Mouse (Mus musculus) cerebellum, postnatal 10 days (tissue): Measurements from ENCODE around the gene Tle2.

Source experiments
- DNase-seq, 2 experiments: peaks; one replicate each; pipeline ENCODE4 v3.0.0; 2021; ENCODE audit warnings: mixed read lengths in 2 of 2

Tle2 gene

DNA sequence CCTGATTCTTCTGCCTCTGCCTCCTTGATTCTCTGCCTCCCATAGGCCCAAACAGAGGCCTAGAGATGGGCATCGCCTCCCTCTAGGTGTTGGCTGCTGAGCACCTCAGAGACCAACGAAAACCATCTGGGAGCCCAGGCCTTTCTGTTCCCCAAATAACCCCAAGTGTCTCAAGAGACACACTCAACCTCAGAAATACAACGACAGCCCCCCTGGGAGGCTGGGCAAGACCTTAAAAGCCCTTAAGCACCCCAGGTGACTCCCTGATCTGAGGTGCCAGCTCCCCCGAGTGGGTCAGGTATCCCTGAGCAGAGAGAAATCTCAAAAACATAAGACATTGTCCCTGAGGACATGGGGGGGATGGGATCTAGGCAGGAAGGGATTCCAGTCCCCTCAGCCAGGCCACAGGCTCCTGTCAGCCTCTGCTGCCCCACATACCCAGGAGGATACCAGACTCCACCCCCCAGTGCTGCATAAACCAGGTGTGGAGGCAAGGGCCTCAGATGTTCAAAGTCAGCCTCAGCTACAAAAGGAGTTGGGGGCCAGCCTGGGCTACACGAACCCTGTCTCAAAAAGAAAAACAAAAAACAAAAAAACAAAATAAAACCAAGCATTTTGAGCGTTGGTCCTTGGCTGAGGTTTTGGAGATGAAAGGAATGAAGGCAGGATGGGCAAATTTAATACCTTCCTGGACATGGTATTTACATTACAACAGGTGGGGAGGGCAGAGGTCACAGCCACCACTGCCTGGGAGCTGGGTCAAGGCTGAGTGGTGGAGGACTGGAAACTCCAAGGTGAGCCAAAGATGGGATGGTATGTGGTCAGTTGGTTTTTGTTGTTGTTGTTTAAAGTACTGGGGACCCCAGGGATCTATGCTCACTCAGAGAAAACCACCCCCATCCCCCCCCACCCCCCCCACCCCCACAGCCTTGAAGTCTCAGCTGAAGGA lies 20.3 kb upstream of the Tle2 start:
- no peak for DNase-seq

DNA sequence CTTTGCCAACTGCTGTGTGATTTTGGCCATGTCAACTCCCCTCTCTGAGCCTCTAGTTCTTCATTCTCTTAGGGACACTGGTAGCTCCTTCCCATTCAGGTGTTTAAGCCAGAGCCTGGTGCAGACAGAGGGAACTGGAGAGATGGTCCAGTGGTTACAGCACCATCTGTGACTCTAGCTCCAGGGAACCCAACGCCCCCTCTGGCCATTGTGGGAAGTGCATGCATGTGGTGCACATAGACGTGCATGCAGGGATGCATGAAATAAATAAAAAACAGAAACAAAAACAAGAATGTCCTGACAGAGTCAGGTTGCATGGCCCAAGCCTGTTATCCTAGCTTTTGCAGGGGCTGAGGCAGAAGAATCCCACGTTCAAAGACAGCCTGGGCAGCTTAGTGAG lies 18.1 kb upstream of the Tle2 start:
- DNase-seq, result peak in 1 of 2 experiments; percentile 64

DNA sequence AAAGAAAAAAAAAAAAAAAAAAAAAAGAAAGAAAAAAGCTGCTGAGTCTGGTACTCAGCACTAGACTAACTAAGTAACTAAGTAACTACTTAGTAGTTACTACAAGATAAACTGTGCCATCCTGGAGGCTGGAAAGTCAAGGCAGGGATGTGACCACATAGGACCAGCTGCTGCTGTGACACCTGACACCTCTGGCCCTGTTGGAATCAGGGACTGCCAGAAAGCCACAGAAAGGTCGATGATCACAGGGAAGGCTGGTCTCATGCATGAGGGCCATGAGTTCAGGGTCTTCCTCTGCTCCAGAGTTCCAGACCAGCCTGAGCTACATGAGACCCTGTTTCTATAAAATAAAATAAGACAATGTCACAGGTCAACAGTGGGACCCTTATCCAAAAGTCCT lies 16.9 kb upstream of the Tle2 start:
- no peak for DNase-seq

DNA sequence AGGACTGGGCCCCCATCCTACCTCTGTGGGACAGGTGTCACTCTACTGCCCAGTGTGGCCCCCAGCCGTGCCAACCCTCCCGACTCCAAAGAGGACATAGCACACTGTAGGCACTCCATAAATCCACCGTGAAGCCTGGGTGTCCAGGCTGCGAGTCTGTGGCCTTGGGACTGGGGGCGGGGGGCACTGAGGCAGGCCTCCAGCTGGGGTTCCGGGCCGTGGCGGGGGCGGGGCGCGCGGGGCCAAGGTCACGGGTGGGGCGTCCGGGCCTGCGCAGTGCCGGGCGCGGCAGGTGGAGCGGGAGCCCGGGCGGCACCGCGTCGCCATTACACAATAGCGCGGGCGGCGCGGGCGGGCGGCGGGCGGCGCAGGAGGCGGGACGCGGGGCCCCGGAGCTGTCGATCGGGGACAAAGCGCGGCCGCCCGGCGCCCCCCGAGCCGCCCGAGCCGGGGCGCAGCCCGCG lies 15.2 kb upstream of the Tle2 start, which contains the start of gene Aes:
Gene Aes, plus strand, starts transcription at position 326 of the 464 bp plus-strand sequence.
- peak; percentile 87 to 91 for DNase-seq

DNA sequence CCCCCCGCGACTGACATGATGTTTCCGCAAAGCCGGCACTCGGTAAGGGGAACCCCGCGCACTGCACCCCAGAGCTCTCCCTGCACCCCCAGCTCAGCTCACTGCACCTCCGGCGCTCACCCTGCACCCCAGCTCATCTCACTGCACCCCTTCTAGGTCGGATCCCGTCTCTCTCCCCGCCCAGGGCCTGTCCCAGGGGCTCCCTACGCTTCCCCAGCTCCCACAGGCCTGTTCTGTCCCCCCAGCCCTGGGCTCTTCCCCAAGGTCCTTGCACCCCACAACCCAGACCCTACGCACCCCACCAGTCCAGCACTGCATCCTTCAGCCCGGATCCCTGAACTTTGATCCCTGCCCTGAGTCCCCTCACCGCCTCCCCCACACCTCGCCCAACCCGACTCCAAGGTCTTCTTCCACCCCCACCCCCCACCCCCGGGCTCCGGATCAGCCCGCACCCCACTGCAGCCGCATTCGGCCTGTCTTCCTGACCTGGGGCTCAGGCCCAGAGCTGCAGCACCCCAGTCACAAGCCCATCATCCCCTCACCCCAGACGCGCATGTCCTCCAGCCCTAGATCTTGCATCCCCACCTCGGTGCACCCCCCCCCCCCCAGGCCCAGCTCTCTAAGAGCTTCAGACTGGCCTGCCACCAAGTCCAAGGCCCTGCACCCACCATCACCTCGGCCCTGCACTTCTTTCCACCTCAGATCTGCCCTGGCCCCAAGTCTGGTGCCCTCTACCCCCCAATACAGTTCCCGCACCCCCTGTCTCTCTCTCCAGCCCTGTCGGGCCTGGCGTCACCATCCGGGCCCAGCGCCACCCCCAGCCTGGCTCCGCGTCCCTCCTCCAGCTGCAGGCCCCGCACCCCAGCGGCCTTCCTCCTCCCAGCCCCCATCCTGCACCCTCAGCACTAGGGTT lies 14.5 kb upstream of the Tle2 start:
- peak; percentile 83 to 84 for DNase-seq

DNA sequence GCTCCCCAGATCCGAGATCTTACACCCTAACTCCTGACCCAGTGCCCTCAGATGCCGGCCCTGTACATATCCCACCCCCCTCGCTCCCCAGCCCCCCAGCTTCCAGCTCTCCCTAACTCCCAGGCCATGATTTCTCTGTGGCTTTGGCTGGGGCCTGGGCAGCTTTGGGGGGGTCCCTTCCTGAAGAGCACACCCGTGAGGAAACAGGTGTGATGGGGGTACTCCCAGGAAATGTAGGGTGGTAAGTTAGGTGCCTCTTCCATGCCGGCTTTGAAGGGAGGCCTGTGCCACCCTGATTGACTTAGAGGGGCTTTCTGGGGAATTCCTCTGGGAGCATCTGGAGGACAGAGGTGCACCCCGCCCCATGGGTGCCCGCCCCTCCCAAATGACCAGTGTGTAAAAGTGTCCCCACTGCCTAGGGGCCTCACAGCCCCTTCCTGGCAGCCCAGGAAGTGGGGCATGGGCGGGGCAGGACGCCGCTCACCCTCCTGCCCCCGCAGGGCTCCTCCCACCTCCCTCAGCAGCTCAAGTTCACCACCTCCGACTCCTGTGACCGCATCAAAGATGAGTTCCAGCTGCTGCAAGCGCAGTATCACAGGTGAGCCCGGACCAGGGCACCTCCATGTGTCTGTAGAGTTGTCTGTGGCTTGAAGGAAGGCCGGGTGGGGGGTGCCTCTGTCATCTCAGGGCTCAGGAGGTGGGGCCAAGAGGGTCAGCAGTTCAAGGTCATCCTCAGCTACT lies 13.5 kb upstream of the Tle2 start:
- DNase-seq, result no peak

DNA sequence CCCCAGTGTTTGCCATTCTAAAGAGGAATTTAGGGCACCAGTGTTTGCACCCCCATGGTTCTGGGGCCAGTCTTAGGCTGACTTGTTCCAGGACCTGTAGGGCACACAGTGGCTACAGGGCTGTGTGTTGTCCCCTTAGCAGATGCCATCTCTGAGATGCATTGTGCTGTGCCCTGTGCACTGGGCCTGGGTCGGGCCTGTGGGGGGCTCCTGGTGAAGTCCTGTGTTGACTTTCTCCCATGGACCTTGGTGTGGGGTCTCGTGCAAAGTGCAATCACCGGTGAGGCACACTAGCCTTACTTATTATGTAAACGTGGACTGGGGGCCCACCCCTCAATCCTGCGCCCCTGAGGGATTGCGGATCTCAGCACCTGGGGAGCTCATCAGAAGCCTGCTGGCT lies 11.9 kb upstream of the Tle2 start:
- no peak for DNase-seq

DNA sequence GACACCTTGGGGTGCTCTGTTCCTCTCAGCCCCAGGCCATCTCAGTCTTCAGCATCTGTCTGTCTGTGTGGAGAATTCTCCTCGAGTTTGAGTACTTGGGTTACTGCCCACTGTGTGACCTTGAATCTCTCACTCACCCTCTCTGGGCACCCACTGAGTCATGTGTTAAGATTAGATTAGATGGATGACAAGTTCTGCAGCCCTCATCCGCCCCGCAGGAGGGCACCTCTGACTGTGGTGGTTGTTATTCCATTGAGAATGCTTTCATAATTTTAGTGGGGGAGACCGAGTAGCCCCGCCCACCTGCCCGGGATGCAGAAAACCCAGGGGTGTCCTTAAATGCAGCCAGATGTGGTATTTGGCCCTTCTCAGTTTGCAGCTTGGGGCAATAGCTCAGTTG lies 10.9 kb upstream of the Tle2 start:
- DNase-seq, result no peak

DNA sequence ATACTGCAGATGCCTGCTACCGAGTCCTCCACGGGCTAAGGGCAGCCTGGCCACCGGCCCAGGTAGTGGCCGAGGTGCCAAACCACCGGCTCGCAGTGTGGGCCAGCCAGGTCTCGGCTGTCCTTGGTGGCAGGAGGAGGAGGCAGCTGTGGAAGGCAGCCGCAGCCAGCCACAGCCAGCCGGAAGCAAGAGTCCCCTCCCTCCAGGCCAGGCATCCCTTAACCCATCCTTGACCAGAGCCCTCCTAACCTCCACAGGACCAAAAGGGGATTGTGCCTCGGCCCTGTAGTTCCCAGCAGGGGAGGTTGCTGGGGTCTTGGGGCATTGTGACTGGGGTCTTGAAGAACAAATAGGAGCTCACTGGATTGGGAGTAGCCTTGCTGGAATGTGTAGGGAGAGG lies 10.1 kb upstream of the Tle2 start:
- peak; percentile 83 to 85 for DNase-seq

DNA sequence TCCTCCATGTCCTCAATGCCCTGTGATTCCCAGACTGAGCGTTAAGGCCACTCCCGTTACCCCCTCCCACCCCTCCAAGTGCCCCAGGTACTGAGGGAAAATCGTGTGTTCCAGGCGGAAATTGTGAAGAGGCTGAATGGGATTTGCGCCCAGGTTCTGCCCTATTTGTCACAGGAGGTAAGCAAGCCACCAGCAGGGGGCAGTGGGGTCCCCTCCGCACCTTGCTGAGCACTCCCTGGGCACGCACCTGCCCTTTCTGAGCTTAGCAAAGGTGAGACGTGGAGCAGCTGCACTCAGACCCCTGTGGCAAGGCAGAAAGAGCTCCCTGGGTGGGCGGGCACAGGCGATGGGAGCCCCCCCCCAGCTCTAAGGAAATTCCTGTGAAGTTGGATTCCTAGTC lies 9.6 kb upstream of the Tle2 start:
- DNase-seq, result peak; percentile 73 to 78

DNA sequence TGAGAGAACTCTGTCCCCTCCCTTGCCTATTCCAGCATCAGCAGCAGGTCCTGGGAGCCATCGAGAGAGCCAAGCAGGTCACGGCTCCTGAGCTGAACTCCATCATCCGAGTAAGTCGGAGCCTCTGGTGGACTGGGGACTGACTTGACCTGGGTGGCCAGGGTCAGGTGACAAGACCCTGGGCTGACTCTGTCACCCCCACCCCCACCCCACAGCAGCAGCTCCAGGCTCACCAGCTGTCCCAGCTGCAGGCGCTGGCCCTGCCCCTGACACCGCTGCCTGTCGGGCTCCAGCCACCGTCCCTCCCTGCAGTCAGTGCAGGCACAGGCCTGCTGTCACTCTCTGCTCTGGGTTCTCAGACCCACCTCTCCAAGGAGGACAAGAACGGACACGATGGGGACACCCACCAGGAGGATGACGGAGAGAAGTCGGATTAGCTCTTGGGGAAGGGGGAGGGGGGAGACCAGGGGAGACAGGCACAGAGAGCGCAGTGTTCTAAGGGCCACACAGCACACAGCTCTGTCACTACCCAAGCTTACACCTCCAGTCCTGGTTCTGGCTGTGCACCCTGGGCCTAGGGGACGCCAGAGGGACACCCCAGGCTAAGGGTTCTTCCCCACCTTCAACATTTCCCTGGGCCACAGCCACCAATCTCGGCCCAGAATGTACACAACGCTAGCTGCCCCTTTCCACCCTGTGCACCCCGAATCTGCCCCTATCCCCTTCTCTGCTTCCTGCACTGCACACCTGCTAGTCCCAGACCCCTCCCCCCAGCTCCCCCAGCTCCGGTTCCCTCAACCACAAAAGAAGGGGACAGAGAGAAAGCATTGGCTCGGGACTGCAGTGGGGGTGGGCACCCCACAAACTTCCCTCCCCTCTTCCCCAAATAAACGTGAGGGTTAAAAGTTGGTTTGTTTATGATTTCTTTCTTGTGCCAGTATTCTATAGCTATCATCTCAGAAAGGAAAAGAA lies 8.8 kb upstream of the Tle2 start:
- no peak for DNase-seq

DNA sequence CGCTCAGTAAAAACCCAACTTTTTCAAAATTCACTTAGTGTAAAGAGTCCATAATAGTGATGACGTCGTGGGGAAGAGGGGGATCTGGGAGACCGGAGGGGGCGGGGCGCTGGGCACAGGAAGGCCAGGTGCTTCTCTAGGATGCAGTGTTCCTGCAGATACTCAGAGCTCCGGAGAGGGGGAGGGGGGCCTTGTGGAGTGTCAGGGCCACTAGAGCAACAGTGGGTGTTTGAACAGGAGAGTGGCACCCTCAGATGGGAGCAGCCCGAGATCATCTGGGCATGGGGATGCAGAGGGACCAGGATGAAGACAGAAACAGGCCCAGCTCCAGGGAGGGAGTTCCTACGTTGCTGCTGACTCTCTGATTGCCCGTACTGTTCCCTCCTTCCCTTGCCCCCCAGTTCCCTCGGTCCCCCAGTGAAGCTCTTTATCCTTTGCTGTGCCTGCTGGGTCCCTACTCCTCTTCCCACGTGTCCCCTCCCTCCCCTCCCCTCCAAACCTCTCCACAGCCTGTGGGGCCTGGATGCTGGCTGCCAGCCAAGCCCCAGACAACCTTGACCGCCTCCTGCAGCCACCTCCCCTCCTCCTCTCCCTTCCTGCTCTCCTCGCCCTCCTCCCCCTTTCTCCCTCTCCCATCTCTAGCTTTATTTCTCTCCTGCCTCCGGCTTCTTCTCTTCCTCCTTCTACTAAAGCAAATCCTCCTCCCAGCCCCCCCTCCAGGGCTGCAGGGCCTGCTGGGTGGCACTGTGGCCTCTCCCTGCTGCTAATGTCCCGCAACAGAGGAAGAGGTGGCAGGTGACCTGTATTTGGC lies 5.8 kb upstream of the Tle2 start:
- peak; percentile 68 to 79 for DNase-seq

DNA sequence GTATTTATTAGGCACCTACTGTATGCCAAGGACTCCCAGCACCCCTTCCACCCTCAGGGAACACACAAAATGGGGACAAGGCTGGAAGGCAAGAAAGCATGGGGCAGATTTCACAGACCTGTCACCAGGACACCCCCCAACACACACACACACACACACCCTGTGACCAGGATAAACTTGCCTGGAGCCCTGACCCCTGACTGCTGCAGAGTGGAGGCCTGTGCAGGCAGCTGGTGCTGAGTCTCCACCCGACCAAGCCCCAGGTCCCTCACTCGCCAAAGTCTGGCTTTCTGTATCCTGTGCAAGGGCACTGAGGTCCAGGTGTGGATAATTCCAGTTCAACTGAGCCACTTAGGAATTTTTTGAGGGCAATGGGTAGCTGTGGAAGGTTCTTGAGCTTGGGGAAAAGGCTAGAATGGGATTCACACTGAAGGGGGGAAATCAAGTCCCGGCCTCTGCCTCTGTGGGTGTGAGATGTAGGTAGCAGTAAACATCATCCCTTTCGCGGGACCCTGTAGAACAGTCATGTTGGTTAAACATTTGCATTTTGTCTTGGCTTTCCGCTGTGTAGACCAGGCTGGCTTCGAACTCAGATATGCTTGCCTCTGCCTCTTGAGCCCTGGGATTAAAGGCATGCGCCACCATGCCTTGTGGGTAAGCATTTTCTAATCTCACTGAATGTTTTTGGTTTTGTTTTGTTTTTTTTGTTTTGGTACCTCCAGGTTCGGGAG lies 4.7 kb upstream of the Tle2 start:
- no peak for DNase-seq

DNA sequence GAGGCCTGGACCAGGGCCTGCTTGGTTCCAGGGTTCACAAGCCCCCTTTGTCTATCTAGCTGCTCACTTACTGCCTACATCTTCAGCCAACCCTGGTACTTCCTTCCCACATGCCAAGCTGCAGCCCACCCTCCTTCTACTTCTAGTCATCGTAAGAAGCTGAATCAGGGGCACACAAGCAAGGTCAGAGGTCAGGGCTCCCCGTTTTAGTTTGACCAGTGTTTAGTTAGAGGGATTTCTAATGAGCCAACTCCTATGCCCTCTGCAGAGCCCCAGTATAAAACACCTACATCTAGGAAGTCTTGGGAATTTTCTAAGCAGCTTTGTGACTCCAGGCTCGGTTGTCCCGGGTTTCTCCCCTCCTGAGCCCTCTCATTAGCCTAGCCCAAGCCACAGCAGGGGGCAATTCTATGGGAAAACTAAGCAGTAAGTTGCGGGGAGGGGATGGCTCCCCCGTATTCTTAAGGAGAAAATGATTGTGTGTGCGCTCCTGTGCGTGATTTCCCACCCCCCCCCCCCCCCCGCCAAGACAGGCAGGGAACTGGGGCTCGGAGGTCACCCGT lies 4.0 kb upstream of the Tle2 start:
- no peak for DNase-seq

DNA sequence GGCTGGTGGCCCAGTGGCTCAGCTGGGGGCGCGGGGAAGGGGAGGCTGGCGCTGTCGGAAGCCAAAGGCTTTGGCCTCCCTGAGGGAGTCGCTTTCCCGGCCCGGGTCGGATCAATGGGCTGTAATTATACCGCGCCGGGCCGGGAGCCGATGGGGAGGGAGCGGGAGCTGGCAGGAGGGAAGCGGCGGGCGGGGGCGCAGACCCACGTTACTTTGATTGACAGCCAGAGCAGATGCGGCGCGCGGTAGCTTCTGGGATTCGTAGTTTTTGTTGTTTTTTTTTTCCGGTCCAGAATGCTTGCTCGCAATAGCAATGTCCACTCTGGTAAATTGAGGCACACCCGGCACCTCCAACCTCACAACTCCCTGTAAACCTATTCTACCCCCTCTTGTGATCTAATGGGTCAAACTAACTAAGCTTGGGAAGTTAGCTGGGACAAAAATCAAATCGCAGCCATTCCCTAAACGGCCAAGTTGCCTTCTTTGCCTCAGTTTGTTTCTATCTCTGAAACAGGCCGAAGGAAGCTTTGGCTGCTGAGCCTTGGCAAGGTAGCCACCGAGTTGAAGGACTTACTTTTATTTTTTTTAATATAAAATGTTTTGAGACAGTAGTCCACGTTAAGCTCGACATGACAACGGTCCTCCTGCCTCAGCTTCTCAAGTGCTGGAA lies 3.4 kb upstream of the Tle2 start:
- peak; percentile 99 for DNase-seq

DNA sequence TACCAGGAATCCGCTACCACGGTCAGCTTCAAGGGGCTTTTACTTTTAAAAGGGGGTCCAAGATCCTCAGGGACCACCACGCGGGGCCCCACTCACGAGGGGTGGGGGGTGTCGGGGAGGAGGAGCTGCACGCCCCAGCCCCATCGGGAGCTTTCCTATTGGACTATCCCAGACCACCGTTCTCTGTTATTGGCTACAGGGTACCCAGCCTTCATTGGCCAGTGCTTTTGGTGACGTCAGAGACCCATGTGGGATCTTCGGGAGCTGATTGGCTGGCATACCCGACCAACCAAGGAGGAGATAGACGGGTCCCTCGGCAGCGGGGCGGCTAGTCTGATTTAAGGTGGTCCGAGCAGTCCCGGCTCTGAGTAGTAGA lies 2.9 kb upstream of the Tle2 start:
- DNase-seq, result peak; percentile 100

DNA sequence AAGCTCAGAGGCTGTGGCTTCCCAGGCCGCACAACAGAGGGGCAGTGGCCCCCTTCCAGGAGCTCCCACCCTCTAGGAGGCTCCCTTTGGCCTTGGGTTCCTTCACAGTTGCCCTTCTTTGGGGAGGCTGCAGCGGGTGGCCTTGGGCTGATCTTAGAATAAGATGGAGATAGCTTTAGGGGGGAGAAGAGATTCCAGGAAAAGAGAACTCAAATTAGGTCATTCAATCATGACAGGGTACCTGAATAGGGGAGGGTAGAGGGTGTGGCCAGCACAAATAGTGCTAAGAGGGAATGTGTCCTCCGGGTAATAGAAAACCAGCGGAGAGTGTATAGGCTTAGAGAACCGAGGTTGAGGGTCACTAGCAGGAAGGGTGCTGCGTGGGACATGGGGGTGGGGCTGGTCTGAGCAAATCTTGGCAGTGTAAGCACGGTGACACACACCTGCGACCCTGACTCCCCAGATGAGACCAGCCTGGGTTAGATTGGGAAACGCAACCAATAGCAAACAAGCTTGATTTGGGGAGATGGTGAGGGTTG lies 2.2 kb upstream of the Tle2 start:
- DNase-seq, result peak in 1 of 2 experiments; percentile 57

DNA sequence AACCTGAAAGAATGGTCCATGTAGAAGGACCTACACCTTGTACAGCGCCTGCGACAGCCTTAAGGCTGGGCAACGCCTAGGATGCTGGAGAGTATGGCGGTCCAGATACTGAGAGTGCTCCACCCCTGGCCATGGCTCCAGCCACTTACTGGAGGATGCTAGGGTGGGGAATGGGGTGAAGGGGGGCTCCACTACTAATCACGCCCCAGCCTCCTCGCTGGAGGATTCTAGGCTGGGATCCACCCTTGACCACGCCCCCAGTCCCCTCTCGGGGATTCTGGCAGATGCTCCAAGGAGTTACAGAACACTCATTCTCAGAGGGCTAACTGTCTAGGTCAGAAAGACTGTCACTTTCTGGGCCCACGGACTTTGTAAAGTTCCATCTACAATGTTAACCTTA lies 1.4 kb upstream of the Tle2 start:
- DNase-seq, result peak; percentile 62 to 67

DNA sequence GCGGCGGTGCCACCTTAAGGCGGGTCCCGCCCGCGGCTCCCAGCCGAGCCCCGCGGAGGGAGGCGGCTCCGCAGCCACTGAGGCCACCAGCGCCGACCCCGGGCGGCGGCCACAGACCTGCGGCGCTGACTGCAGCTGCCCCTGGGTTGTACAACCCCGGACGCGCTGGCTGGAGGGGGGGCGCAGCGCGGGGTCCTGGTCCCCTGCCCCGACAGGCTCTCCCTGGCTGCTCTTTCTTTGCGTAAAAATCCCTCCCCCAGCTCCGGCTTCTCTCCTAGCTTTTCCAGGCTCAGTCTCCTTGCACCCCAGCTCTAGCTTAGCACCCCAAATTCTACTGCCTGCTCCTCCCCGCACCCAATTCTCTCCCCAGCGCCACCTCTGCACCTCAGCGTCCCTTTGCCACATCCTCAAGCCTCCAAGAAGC lies 859 bp downstream of the Tle2 start:
- DNase-seq, result peak; percentile 73 to 76
